Comparison of ENCODE assay signal across 34 mouse cellular contexts in the genomic region with DNA sequence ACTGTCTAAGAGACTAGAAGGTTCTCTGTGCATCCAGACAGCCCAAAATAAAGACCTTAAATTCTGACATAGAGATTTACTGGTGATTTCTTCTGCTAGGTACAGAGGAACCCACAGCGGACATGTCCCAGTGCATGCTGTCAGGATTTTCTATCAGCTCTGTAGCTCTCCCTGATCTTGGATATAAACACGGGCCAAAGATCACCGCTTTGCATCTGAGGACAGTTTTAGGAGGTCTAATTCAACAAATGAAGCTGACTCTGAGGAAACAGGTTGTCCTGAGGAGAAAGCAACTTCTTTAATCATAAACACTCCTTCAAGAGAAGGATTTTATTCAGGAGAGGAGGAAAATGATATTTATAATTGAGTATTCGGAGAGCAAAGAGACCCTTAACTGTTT. TPM values are rescaled to one million over a fixed set of nuclear protein-coding genes. Genes with fewer than 3 reads are reported as not detected.
A peak's percentile ranks its signal among the peaks of the same experiment; 100 is the strongest.
DNase-seq lines count a peak whose midpoint lies in the region; ATAC-seq lines count a peak whose summit lies in the region.
"Had no signal": no experiment of that assay in that cellular context is flagged by ENCODE, and none has a peak within 500 bp of the region (broad histone marks: within the 10 kb centered on the region; RNA-seq: fewer than 3 reads in every experiment).

No protein-coding gene starts in this region.

- peak overlapping the region; percentile 72 for H3K27ac ChIP-seq in forebrain, embryonic 10.5 days
- H3K27ac ChIP-seq in forebrain, embryonic 14.5 days (ENCODE audit: low read depth, low read length) = no peak overlapping the region
- peak overlapping the region; percentile 93 for H3K27ac ChIP-seq in kidney, embryonic 15.5 days
- peak overlapping the region; percentile 71 for H3K27ac ChIP-seq in lung, embryonic 16.5 days (ENCODE audit: low read length)
- H3K27ac ChIP-seq: embryonic facial prominence, embryonic 10.5 days; forebrain, embryonic 13.5 days; heart, adult 2 months; layer of hippocampus, adult 2 months; left cerebral cortex, adult 2 months; liver, embryonic 13.5 days; macrophage; neural tube, embryonic 15.5 days had no signal

- peaks cover 47% of the 10 kb centered on the region for H3K4me1 ChIP-seq in forebrain, embryonic 10.5 days
- H3K4me1 ChIP-seq in forebrain, embryonic 14.5 days (ENCODE audit: control insufficient read depth, insufficient read depth, low read length) = peaks cover 11% of the 10 kb centered on the region
- peaks cover 22% of the 10 kb centered on the region for H3K4me1 ChIP-seq in kidney, embryonic 15.5 days
- peaks cover 12% of the 10 kb centered on the region for H3K4me1 ChIP-seq in lung, embryonic 16.5 days (replicated peaks; ENCODE audit: control insufficient read depth, insufficient read depth, low read length)

- no peak overlapping the region for H3K9ac ChIP-seq in forebrain, embryonic 14.5 days (ENCODE audit: low read length)
- no peak overlapping the region for H3K9ac ChIP-seq in kidney, embryonic 15.5 days
- peak overlapping the region; percentile 50; the same call in 1 of the 2 replicates for H3K9ac ChIP-seq in lung, embryonic 16.5 days (ENCODE audit: low read length)
- H3K9ac ChIP-seq: embryonic facial prominence, embryonic 15.5 days; forebrain, embryonic 13.5 days; heart, embryonic 13.5 days; liver, embryonic 13.5 days; lung, embryonic 14.5 days; neural tube, embryonic 15.5 days; stomach, embryonic 15.5 days had no signal

- ATAC-seq in forebrain, embryonic 14.5 days = no peak
- no peak for ATAC-seq in kidney, embryonic 15.5 days (replicated peaks; ENCODE audit: low FRiP score)
- no peak for ATAC-seq in lung, embryonic 16.5 days (ENCODE audit: low read depth)
- ATAC-seq: activated CD4-positive, CD25-positive, alpha-beta regulatory T cell, adult 4 months; forebrain, embryonic 13.5 days; hindbrain, embryonic 16.5 days had no signal

- 94% methylated on average over 4 of the region's 4 CpGs for WGBS in forebrain, embryonic 10.5 days
- WGBS in forebrain, embryonic 14.5 days = 90% methylated on average over 4 of the region's 4 CpGs
- WGBS in kidney, embryonic 15.5 days = 68% methylated on average over 4 of the region's 4 CpGs
- WGBS in lung, embryonic 16.5 days = 50% methylated on average over 4 of the region's 4 CpGs

- no peak overlapping the region for H3K4me3 ChIP-seq in forebrain, embryonic 10.5 days
- no peak overlapping the region for H3K4me3 ChIP-seq in forebrain, embryonic 14.5 days (ENCODE audit: low read depth, low read length)
- no peak overlapping the region for H3K4me3 ChIP-seq in kidney, embryonic 15.5 days (replicated peaks)
- no peak overlapping the region for H3K4me3 ChIP-seq in lung, embryonic 16.5 days (ENCODE audit: low read length)
- H3K4me3 ChIP-seq: embryonic facial prominence, embryonic 10.5 days; embryonic facial prominence, embryonic 15.5 days; forebrain, embryonic 13.5 days; heart, adult 2 months; heart, embryonic 13.5 days; layer of hippocampus, adult 2 months; left cerebral cortex, adult 2 months; liver, embryonic 13.5 days; neural tube, embryonic 15.5 days; stomach, embryonic 15.5 days had no signal

- H3K4me2 ChIP-seq in forebrain, embryonic 14.5 days (ENCODE audit: low read length) = no peak overlapping the region
- no peak overlapping the region for H3K4me2 ChIP-seq in kidney, embryonic 15.5 days
- no peak overlapping the region for H3K4me2 ChIP-seq in lung, embryonic 16.5 days (ENCODE audit: low read depth, low read length)
- H3K4me2 ChIP-seq: forebrain, embryonic 13.5 days; heart, embryonic 13.5 days; liver, embryonic 13.5 days; lung, embryonic 14.5 days; neural tube, embryonic 15.5 days had no signal

- H3K9me3 ChIP-seq in forebrain, embryonic 10.5 days = no peaks in the 10 kb centered on the region
- no peaks in the 10 kb centered on the region for H3K9me3 ChIP-seq in forebrain, embryonic 14.5 days (replicated peaks; ENCODE audit: control insufficient read depth, low read length)
- no peaks in the 10 kb centered on the region for H3K9me3 ChIP-seq in kidney, embryonic 15.5 days (replicated peaks)
- no peaks in the 10 kb centered on the region for H3K9me3 ChIP-seq in lung, embryonic 16.5 days (ENCODE audit: control insufficient read depth, low read length)
- H3K9me3 ChIP-seq: embryonic facial prominence, embryonic 10.5 days; embryonic facial prominence, embryonic 15.5 days; forebrain, embryonic 13.5 days; heart, embryonic 13.5 days; liver, embryonic 13.5 days; neural tube, embryonic 15.5 days; stomach, embryonic 15.5 days had no signal

- H3K36me3 ChIP-seq in forebrain, embryonic 10.5 days (replicated peaks) = no peaks in the 10 kb centered on the region
- no peaks in the 10 kb centered on the region for H3K36me3 ChIP-seq in forebrain, embryonic 14.5 days (ENCODE audit: control insufficient read depth, insufficient read depth, low read length)
- H3K36me3 ChIP-seq in kidney, embryonic 15.5 days = no peaks in the 10 kb centered on the region
- no peaks in the 10 kb centered on the region for H3K36me3 ChIP-seq in lung, embryonic 16.5 days (ENCODE audit: control insufficient read depth, insufficient read depth, low read length)
- H3K36me3 ChIP-seq: embryonic facial prominence, embryonic 10.5 days; embryonic facial prominence, embryonic 15.5 days; heart, embryonic 13.5 days; liver, embryonic 13.5 days; neural tube, embryonic 15.5 days; stomach, embryonic 15.5 days had no signal

- H3K27me3 ChIP-seq in forebrain, embryonic 10.5 days (ENCODE audit: poor library complexity, severe bottlenecking) = peaks cover 12% of the 10 kb centered on the region; the same call in 1 of the 2 replicates
- no peaks in the 10 kb centered on the region for H3K27me3 ChIP-seq in forebrain, embryonic 14.5 days (replicated peaks; ENCODE audit: control insufficient read depth, insufficient read depth, low read length)
- H3K27me3 ChIP-seq in kidney, embryonic 15.5 days = no peaks in the 10 kb centered on the region
- H3K27me3 ChIP-seq in lung, embryonic 16.5 days (ENCODE audit: control insufficient read depth, insufficient read depth, low read depth, low read length) = no peaks in the 10 kb centered on the region
- H3K27me3 ChIP-seq: CH12.LX; embryonic facial prominence, embryonic 15.5 days; forebrain, embryonic 13.5 days; heart, embryonic 13.5 days; liver, embryonic 13.5 days; neural tube, embryonic 15.5 days; stomach, embryonic 15.5 days had no signal

- DNase-seq in forebrain, embryonic 10.5 days (ENCODE audit: extremely low spot score, low spot score) = no peak
- no peak for DNase-seq in forebrain, embryonic 14.5 days (ENCODE audit: low spot score)
- no peak for DNase-seq in kidney, postnatal 4 days
- DNase-seq in lung, postnatal 14 days = no peak
- DNase-seq in yolk sac, embryonic 10.5 days (ENCODE audit: low spot score) = peak; percentile 73
- DNase-seq in gastrocnemius, adult 8-10 months (ENCODE audit: low spot score in 2 of 2) = no peak
- DNase-seq: cerebellum, postnatal 14 days; gastrocnemius, postnatal 25 days; heart, adult 2 months; heart, postnatal 14 days; kidney, postnatal 25 days; liver, embryonic 13.5 days; lung, embryonic 14.5 days; midbrain, embryonic 14.5 days; retina, postnatal 1 day; right cerebral cortex, postnatal 14 days; thymus, adult 18-20 months; thymus, postnatal 25 days had no signal

RNA-seq across cellular contexts. Expression of gene Slc35g2, which starts 13.1 kb away (rescaled TPM):
- 4.8 and 6.7 TPM in 2 replicates for polyA plus RNA-seq in forebrain, embryonic 10.5 days (2016; fragmentation: Nextera tagmentation; extraction: Ambion mirVana)
- polyA plus RNA-seq in forebrain, embryonic 14.5 days (2014; fragmentation: Nextera tagmentation; extraction: Ambion mirVana) = 8.6 and 9.5 TPM in 2 replicates
- polyA plus RNA-seq in kidney, embryonic 15.5 days (2015; fragmentation: Nextera tagmentation; extraction: Ambion mirVana) = 4.5 and 5.6 TPM in 2 replicates
- polyA plus RNA-seq in lung, embryonic 16.5 days (2015; fragmentation: Nextera tagmentation; extraction: Ambion mirVana) = 9.7 and 9.8 TPM in 2 replicates
- under 1 TPM; 0.48 to 0.77 (median 0.51) TPM for total RNA-seq in gastrocnemius, adult 8-10 months (2022)
- total RNA-seq: CH12.LX; megakaryocyte-erythroid progenitor cell, adult 5-6 weeks had no signal
- polyA plus RNA-seq: C2C12 had no signal

RNA-seq across cellular contexts. Expression of gene Stag1, which starts 13.6 kb away (rescaled TPM):
- polyA plus RNA-seq in forebrain, embryonic 10.5 days (2016; fragmentation: Nextera tagmentation; extraction: Ambion mirVana) = 52.3 and 53.9 TPM in 2 replicates
- 36.4 and 50.7 TPM in 2 replicates for polyA plus RNA-seq in forebrain, embryonic 14.5 days (2014; fragmentation: Nextera tagmentation; extraction: Ambion mirVana)
- polyA plus RNA-seq in kidney, embryonic 15.5 days (2015; fragmentation: Nextera tagmentation; extraction: Ambion mirVana) = 45.0 and 48.9 TPM in 2 replicates
- 39.1 and 40.0 TPM in 2 replicates for polyA plus RNA-seq in lung, embryonic 16.5 days (2015; fragmentation: Nextera tagmentation; extraction: Ambion mirVana)
- 10 to 100 TPM; 19.2 to 22.6 (median 20.8) TPM for total RNA-seq in gastrocnemius, adult 8-10 months (2022)

RNA-seq across cellular contexts. Expression of gene Nck1, which starts 38.1 kb away (rescaled TPM):
- polyA plus RNA-seq in forebrain, embryonic 10.5 days (2016; fragmentation: Nextera tagmentation; extraction: Ambion mirVana) = 65.6 and 70.0 TPM in 2 replicates
- polyA plus RNA-seq in forebrain, embryonic 14.5 days (2014; fragmentation: Nextera tagmentation; extraction: Ambion mirVana) = 52.2 and 54.6 TPM in 2 replicates
- polyA plus RNA-seq in kidney, embryonic 15.5 days (2015; fragmentation: Nextera tagmentation; extraction: Ambion mirVana) = 71.5 and 76.8 TPM in 2 replicates
- polyA plus RNA-seq in lung, embryonic 16.5 days (2015; fragmentation: Nextera tagmentation; extraction: Ambion mirVana) = 87.8 and 88.3 TPM in 2 replicates
- 10 to 100 TPM; 22.9 to 29.0 (median 26.6) TPM for total RNA-seq in gastrocnemius, adult 8-10 months (2022)
